Mouse (Mus musculus): Measurements from ENCODE around the gene Plb1.

Plb1 gene

DNA sequence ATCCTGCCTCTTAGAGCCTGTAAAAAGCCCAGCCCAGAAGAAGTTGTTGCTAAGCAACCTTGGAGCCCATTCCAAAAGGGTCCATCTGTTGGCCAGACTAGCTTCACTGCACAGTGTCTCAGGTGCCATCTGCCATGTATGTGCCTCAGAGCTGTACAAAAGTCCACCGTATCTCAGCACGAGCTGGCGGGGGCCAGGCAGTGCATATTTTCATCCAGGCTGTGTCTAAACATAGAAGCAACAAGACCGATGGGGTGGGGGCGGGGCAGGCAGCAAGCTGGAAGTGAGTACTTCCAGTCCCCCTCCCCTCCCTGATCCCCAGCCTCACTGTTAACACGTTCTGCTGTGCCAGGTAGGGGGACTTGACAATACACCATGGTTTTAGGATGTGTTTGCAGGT is 102.7 kb downstream of the Plb1 start:
- no peak for DNase-seq (ENCODE audit: low read depth)

DNA sequence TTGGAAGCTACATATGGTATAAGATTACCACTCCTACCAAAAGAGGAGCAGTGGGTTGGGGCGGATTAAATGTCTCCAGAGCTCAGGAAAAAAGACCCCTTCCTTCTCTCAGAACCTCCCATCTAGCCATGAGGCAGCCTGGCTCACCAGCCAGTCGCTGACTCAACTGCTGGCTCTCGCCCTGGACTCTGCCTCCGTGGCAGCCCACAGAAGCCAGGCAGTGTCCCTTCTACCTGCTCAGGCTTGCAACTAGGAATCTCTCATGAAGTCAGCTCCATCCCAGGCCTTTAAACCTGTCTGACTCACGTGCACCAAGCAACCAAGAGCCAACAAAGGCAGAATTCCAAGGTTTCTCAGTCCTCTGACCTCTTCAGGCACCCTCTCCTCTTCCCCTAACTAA is 103.6 kb downstream of the Plb1 start:
- no peak for DNase-seq (ENCODE audit: low read depth)

DNA sequence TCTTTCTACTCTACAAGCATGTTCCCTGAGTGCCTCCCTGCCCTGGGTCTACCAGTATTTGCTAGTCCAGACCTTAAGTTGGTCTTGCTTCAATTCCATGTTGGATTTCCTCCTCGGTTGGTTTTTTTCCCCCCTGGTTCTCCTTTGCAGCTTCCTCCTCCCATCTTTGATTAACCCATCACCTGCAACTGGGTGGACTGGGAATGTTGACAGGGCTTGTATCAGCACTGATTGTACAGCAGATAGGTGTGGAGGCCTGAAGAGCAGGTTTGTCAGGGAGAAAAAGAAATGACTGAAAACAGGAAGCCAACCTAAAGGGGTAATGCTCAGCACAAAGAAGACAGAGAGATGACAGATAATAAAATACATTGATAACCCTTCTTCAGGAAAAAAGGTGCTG is 104.8 kb downstream of the Plb1 start:
- no peak for DNase-seq (ENCODE audit: low read depth)

DNA sequence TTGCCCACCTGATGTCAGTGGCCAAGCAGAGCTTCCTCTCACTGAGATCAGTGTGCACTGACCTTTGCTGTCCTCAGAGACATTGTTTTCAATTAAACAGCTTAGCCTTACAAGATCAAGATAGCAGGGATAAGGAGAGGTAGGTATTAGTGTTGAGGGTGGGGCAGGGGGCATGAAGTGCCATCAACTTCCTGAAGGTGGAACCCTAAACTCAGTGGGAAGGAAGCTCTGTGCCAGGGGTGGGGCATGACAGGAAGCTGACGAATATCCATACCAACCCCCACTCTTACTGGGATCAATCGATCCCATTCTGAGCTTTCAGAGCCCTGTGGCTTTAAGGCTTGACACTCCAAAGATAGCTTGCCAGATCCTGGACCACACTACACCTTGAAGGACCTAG is 105.8 kb downstream of the Plb1 start:
- no peak for DNase-seq (ENCODE audit: low read depth)

DNA sequence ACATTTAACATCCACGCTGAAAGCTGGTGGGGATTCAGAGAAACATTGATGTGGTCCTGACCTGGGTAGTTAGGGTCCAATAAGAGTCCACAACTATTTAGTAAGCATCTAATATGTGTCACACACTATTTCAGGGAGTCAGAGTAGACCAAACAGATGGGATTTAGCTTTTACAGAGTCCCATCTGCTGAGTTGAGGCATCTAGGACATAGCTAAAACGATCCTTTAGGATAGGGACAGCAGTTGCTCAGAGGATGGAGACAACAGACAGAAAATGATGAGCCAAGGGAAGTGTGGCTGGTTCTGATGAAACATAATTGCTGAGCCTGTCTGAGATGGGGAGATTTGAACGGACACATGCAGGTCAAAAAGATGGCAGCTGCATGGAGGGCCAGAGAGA is 106.3 kb downstream of the Plb1 start:
- DNase-seq (ENCODE audit: low read depth): no peak

DNA sequence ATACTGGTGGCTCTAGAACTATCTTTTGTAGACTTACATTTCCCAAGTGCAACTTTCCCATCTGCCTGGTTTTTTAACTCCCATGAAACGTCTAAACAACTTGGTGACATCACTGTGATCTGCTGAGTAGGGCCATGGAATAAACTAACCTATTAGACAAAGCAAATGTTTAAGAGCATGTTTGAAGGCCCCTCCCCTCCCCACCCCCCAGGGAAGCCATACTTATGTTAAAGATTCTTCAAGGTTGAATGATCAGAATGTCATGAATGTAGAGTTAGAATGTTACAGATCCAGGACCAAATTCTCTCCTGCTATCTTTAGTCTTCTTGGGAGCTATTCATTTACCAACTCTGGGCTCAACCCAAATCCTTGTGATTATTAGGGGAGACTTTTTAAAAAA is 107.7 kb downstream of the Plb1 start:
- DNase-seq (ENCODE audit: low read depth): no peak

DNA sequence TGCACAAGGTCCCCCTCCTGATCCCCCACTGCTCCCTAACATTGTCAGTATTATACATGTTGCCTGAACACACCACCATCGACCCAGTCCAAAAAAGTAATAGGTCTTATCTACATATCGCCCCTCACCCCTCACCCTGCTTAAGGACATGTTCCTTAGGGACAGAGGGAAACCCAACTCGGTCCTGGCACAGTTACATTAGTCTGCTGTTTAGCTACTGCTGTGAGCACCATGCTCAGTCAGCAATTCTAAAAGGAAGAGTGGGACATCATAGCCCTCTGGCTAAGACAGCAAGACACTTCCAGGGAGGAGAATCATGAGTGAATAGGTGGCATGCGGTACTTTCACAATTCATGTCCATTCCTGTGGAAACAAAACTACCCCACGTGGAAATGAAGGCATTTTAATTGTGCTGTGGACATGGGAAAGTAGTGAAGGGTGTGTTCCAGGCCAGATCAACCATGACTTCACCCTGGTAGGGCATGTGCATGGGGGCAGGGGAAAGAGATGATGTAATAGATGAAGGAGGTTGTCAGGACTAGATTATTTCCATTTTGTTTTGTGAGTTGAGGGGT is 110.3 kb downstream of the Plb1 start:
- no peak for DNase-seq (ENCODE audit: low read depth)

DNA sequence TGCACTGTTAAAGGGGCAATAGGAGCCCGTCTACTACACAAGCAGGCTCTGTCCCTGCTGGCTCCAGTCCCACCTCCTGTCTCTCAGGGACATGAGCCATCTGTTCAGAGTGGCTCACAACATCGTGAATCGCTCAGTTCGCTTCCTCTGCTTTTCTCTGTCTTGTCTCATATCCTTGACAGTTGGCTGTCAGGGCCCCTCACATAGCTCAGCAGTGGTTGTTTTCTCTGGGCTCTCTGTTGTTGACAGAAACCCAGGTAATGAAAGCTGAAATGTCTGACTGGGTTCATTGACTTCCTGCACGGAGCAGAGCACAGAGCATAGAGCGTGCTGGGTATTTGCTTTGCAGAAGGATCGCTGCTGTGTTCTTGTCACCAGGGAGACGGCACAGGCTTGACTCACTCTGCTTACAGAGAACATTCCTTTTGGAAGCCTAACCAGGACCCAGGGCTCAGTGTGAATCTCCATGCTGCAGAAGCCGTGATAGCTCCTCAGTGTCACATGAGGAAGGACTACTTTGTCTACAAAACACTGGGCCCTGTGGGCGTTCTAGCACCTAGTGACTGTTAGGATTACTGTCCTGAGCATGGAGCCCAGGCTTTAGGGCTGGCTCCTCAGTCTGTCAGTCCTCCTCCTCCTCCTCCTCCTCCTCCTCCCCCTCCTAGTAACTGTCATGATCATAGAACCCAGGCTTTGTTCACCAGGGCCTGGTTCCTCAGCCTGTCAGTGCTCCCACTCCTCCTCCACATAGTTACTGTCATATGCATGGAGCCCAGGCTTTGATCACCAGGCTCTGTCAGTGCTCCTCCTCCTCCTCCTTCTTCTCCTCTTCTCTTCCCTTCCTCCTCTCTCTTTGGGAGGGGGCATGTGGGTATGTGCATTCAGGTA is 113.8 kb downstream of the Plb1 start:
- DNase-seq (ENCODE audit: low read depth): no peak

DNA sequence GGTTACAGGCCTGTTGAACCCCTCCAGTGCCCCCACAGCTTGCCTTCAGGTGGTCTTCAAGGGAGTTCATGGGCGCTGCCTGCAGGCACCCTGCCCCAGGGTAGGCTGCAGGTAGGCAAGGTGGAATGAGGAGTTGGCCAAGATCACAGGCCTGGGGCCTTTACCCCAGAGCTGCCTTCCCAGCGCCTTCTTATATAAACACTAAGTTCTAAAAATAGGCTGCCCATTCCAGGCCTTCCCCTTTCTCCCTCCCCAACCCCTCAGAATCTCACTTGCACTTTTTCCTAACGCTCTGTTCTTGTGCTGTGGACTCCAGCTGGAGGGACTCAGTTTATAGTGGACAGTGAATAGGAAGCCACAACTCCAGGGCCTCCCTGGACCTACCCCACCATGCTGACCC is 117.2 kb downstream of the Plb1 start:
- DNase-seq (ENCODE audit: low read depth): no peak

DNA sequence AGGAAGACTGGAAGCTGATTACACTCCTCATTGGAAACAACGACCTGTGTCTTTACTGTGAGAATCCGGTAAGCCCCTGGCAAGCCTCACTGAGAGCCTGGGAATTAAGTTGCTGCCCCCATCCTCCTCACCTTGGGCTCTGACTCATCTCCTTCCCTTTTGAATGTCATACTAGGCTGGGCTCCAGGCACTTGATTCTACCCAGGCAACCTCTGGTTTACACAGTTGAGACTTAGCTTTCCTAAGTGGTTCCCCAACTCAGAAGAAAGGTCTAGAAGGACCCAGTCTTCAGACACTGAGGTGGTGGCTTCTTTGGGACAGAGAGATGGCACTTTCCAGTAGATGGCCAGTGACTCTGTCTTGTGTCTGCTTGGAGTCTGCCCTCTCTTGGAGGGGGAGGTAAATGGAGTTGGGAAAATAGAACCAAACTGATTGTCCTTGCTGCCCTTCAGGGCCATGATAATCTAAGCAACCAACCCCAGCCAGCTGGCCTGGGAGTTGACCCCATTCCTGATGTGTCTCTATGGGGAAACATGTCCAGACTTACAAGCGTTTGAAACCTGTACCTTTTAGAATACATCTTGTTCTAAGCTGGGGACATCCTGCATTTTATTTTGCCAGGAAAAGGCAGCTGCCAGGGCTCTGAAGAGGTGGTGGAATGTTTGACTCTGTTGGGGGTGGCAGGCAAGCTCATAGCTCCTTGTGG is 118.2 kb downstream of the Plb1 start:
- DNase-seq (ENCODE audit: low read depth): no peak

DNA sequence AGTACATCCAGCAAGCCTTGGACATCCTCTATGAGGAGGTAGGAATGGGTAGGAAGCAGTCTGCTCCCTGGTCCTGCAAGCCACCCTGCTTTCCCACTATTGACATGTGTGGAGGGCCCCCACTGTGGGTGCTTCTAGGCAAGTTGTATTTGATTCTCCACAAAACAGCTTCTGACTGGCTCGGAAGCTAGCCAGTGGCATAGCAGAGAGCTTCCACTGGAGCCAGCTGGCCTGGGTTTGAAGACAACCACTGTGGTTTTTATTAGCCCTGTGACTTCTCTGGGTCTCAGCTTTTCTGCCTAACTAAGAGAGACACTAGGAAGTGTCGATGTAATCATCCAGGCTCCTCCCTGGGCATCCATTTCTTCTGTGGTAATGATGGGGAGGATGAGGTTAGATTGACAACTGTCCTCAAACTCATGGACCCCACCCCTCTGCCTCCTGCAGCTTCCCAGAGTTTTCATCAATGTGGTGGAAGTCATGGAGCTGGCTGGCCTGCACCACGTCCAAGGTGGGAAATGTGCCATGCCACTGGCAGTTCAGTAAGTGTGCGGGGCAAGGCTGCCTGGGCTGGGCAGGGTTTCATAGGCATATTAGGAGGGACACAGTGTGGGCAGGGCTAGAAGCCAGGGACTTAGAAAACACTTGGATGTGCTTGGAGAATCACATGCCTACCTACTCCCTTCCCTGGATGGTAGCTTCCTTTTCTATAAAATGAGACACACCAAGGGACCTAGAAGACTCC is 119.4 kb downstream of the Plb1 start:
- DNase-seq (ENCODE audit: low read depth): no peak

DNA sequence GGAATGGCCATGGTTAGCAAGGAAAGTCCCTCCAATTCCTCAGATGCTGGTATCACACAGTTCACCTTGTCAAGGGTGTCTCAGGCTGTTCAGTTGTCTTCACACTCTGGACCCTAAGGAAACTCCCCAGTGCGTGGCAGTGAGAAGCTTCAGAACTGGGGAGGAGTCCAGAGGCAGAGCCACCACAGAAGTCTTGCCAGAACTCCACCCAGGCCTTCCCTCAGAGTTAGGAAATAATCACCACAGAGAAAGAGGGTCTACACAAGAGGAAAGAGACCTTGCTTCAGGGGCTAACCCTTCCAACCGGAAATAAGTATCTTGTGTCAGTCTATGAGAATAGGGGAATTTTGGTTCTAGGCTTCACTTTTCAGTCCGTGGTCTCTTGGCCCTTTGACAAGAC is 120.3 kb downstream of the Plb1 start:
- DNase-seq (ENCODE audit: low read depth): no peak

DNA sequence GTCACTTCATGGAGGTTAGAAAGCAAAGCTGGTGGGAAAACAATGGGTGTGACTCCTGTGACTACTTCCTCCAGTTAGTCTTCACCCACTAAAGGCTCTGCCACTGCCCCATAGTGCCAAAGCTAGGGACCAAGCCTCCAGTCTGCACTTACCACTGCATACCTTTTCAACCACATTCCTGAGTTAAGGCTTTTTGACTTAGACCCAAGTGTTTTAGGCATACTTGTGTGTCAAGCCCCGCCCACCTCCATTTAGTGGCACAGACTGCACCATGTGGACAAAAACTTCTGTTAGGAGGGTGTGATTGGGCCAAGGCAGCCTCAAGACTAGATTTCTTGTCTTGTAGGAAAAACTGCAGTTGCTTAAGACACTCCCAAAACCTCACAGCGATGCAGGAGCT is 120.8 kb downstream of the Plb1 start:
- no peak for DNase-seq (ENCODE audit: low read depth)

DNA sequence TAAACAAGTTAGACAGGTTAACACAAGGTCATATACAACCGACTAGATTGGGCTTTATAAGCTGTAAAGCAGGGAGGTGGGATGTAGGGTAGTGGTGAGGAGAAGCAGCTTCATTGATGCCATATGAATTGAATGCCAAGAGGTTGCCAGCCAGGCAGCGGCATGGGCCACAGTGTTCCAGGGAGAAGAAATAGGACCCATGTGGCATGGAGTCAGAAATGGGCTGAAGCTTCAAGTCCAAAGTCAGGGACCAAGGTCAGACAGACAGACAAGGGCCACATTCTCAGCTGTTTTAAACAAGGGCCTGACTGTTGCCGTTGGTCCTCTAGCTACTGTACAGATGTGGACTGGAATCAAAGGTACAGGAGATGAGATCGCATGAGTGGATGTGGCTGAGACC is 128.0 kb downstream of the Plb1 start:
- no peak for DNase-seq (ENCODE audit: low read depth)

DNA sequence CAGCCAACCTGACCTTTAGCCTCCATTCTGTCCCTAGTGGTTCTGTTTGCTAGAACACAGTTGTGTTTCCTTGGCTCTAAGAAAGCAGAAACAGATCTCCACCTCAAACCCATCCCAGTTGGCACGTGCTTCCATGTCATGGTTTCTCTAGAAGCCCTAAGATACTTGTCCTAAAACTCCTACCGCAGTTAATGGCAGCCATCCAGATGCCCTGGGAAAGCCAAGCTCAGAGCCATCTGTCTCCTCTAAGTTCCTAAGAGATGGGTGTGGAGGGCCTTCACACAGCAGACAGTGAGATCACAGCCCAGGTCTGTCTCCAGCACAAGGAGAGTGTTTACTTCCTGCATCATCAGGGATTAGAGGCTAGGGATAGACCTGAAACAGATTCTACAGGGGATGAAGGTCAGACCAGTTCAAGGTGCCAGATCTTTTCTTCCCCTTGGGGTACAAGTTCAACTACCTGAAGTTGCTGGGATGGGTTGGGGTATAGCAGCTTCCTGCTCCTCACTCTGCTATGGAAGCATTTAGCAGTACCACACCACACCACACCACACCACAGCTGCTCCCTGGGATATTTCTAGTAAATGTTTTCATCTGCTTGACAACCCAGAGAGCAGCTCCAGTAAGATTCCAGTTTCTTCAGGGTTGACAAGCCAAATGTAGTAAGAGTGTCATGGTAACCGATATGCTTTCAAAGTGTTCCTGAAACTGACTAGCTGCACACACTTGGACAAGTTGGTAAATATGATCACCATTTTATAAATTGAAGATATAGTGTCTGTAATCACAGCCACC is 129.1 kb downstream of the Plb1 start:
- DNase-seq (ENCODE audit: low read depth): no peak

DNA sequence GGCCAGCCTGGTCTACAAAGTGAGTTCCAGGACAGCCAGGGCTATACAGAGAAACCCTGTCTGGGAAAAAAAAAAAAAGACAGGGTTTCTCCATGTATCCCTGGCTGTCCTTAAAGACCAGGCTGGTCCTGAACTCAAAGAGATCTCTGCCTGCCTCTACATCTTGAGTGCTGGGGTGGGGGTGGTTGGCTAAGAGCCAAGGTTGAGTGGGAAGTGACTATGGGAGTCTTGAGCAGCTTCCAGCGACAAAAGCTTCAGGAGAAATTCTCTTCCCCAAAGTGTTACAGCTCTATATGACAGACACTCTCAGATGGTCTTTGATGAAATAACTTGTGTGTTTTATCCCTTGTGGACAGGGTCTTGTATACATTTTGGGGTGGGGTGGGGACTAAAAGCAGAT is 136.9 kb downstream of the Plb1 start:
- no peak for DNase-seq (ENCODE audit: low read depth)

DNA sequence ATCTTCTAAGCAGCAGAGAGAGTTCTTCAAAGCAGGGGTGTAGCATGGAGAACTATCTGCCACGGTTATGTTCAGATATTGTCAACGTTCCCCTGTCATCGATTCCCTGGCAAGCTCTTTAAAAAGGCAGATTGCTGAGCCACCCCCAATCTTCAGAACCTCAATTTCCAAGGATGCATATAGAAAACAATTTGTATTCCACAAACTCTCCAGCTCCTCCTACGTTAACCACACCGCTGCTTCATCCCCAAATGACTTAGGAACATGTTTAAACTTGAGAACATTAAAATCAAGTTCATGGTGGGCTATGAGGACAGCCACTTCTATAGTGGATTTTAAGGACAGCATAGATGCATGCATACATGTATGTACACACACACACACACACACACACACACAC is 138.7 kb downstream of the Plb1 start:
- DNase-seq (ENCODE audit: low read depth): no peak

DNA sequence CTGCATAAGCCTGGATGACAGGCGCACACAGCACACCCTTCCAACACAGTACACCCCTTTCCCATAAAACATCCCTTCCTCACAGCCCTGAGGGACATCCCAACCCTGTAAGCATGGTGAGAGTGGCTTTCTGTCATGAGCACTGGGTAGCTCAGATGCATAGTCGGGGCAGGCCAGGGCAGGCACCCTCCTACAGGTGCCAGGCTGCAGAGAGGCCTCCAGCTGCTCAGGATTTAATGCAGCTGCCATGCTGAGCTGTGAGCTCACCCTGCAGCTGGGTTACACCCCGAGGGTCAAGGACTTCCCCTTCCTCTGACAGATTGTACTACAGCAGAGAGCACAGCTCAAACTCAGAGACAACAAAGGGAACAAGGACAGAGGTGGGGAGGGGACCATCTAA is 146.0 kb downstream of the Plb1 start:
- no peak for DNase-seq (ENCODE audit: low read depth)

DNA sequence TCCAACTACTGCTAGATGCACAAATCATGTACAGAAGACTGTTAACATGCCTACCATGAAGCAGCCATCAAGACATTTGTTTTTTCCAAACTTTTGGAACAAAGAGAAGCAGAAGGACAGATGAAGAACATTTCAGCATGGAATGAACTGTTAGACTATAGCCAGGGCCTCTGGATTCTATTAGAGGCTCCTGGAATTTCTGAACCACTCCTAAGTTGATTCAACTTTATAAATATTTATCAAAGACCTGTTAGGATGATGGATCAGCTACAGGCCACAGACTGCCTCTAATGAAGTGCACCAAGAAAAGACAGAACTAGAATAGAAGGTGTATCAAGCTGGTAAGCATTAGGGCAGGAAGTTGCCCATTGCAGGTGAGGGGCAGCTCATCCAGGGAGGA is 156.1 kb downstream of the Plb1 start:
- no peak for DNase-seq (ENCODE audit: low read depth)

DNA sequence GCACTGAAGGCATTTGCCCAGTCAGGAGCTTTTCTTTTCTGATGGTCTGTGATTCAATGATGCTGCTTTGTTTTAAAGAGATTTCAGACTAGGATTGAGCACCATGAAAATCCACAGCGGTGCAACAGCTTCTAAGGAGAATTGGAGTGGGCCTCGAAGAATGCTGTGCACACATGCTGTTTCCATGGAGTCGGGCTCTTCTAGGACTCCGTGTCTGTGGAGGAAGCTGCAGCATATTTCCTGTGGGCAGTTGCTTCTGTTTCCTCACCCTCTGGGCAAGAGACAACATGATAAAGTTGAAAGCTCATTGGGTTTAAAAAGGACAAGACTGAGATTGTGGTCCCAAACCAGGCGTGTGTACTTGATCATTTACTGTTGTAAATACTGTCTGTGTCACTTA is 157.8 kb downstream of the Plb1 start:
- no peak for DNase-seq (ENCODE audit: low read depth)

DNA sequence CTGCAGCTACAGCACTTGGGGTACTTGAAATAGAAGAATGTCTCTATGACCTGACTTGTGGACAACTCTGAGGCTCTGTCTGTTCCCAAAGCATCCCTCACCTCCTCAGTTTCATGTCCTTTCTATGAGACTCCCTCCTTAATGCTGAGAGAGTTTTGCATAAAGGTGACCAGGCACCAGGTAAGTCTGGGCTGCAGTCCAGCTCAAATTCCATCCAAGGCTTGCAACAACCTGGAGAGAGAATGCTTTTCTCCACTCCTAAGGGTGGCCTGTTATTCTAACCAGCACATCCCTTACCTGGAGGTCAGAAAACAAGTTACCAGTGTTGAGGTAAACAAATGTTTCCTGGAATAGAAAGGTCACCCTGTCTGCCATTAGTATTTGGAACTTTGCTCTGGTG is 159.8 kb downstream of the Plb1 start:
- no peak for DNase-seq (ENCODE audit: low read depth)

DNA sequence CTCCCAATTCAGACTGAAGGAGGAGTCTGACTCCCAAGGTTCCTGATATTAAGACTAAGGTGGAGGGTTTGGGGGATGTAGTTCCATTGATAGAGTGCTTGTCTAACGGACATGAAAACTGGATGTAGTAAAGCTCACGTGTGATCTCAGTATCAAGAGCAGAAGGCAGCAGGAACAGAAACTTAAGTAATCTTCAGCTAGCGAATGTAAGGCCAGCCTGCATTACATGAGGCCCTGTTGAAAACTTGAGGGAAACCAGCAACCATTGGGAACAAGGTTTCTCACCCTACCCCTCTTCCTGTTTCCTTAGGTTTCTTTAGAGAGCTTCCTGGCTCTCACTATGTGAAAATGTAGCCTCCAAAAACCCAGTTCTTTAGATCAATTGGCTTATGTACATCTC is 162.1 kb downstream of the Plb1 start:
- DNase-seq (ENCODE audit: low read depth): no peak

All from c-Kit-positive CD71-negative TER-119-negative erythroid progenitor cells, embryonic 14.5 days (primary cell).